Mouse (Mus musculus) liver, adult 2 months (tissue): ENCODE data around the gene Meis1. TPM values are rescaled to one million over a fixed set of nuclear protein-coding genes. Genes with fewer than 3 reads are reported as not detected.

Experiments used
- DNase-seq: peaks from one replicate; pipeline ENCODE4 v3.0.0-alpha.2; 2011; ENCODE audit warnings: low read depth, low spot score; ENCODE audit errors: extremely low read depth
- H3K27ac ChIP-seq: fragments of 200-500 bp; replicated peaks from 2 replicates; pipeline ENCODE4 v1.5.1; 2012; ENCODE audit warnings: low read depth, mild to moderate bottlenecking, control low read depth, inconsistent platforms, low read length; ENCODE audit not compliant: insufficient read depth
- H3K27me3 ChIP-seq: fragments of 200-500 bp; 2 replicates; pipeline ENCODE4 v1.6.1; 2012; ENCODE audit warnings: mild to moderate bottlenecking, moderate library complexity, low read length, inconsistent platforms; ENCODE audit not compliant: control insufficient read depth, insufficient read depth
- H3K36me3 ChIP-seq: fragments of 200-500 bp; 2 replicates; pipeline ENCODE4 v1.6.1; 2012; ENCODE audit warnings: low read length, inconsistent platforms; ENCODE audit not compliant: control insufficient read depth, insufficient read depth
- H3K4me1 ChIP-seq: fragments of 200-500 bp; 2 replicates; pipeline ENCODE4 v1.6.1; 2011; ENCODE audit warnings: low read length; ENCODE audit not compliant: control insufficient read depth, insufficient read depth
- H3K4me3 ChIP-seq: fragments of 200-500 bp; 2 replicates; pipeline ENCODE4 v1.5.1; 2011; ENCODE audit warnings: low read depth, mild to moderate bottlenecking, control low read depth, low read length, moderate library complexity; ENCODE audit not compliant: insufficient read depth
- H3K79me2 ChIP-seq: fragments of 200-500 bp; 2 replicates; pipeline ENCODE4 v1.6.1; 2012; ENCODE audit warnings: inconsistent platforms, mild to moderate bottlenecking, low read length, moderate library complexity; ENCODE audit not compliant: control insufficient read depth, insufficient read depth
- H3K9ac ChIP-seq: fragments of 200-500 bp; 2 replicates; pipeline ENCODE4 v1.6.1; 2012; ENCODE audit warnings: low read depth, mild to moderate bottlenecking, control low read depth, inconsistent platforms, low read length
- CTCF ChIP-seq: fragments of 200-500 bp; IDR thresholded peaks from 2 replicates; pipeline ENCODE4 v1.5.1; 2011; ENCODE audit warnings: low read depth, low read length, control low read depth
- POLR2A ChIP-seq: fragments of 200-500 bp; IDR thresholded peaks from 2 replicates; pipeline ENCODE4 v1.6.1; 2011; ENCODE audit warnings: low read length, control low read depth; ENCODE audit not compliant: insufficient read depth; ENCODE audit errors: extremely low read depth
- WGBS: fragments of 180-500 bp; shearing (Covaris S2); methylation state at CpG from one replicate; pipeline ENCODE4 v1.1.7; 2018; 5-methylcytosine and 5-hydroxymethylcytosine counted together
- polyA plus RNA-seq: library from polyadenylated mRNA; depleted of rRNA; stranded (reverse); fragments of >200 nt; gene quantifications from 2 replicates; pipeline ENCODE4 v1.2.3, GENCODE M21; 2012
- total RNA-seq: library from RNA; depleted of rRNA; stranded (reverse); fragments of >200 nt; gene quantifications from 2 replicates; pipeline ENCODE4 v1.2.3, GENCODE M21; 2014

The Meis1 gene
- total and polyA plus RNA-seq, 2 experiments: 2.5 to 6.1 TPM

DNA sequence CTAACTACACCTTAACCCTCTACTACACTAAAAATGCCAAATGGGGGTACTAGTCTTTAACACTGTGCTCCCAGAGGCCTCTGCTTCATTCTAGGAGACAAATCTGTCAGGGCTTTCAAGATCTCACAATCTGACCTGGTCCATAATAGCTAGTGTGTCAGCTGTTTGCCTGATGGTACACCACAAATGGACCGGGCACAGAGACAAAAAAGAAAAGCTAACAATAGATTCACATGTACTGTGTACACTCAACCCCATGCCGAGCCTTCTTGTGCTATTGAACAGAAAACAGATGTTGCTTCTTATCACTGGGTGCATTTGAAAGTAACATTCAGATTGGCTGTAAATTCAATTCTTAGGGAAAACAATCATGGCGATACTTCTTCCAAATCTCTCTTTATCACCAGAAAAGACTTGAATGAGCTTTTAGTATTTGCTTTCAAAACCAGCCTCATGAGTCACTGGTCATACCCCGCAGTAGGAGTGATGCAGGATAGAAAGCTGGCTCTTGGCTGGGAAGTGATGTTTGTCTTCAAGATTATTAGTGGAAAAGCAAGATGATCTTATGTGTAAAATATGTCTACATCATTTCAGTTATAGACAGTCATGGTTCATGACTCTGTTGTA is 30.0 kb downstream of the Meis1 start:
- TF ChIP-seq CTCF: no peak
- no peak for TF ChIP-seq POLR2A
- Histone ChIP-seq H3K79me2 (peaks cover 3% of the 10 kb centered on the region; the same call in 1 of the 2 replicates), H3K27ac (no peak overlapping the region), H3K4me1 (no peaks in the 10 kb centered on the region), H3K27me3 (no peaks in the 10 kb centered on the region), H3K4me3 (no peak overlapping the region), H3K36me3 (peaks cover 20% of the 10 kb centered on the region), H3K9ac (no peak overlapping the region)
- WGBS: 83% methylated on average over 4 of the region's 4 CpGs
- no peak for DNase-seq

GRCm38 (mm10) chr11:18983813-18984212 is 35.0 kb downstream of the Meis1 start:
- Histone ChIP-seq H3K79me2 (peaks cover 3% of the 10 kb centered on the region; the same call in 1 of the 2 replicates), H3K36me3 (peaks cover 15% of the 10 kb centered on the region), H3K27ac (no peak overlapping the region), H3K4me1 (no peaks in the 10 kb centered on the region; the same call in 1 of the 2 replicates), H3K27me3 (no peaks in the 10 kb centered on the region), H3K9ac (no peak overlapping the region), H3K4me3 (no peak overlapping the region)
- DNase-seq: no peak
- 91% methylated on average over 2 of the region's 2 CpGs for WGBS
- TF ChIP-seq POLR2A: no peak
- TF ChIP-seq CTCF: no peak

GRCm38 (mm10) chr11:18983294-18983693 is 35.5 kb downstream of the Meis1 start:
- H3K27ac ChIP-seq: no peak overlapping the region
- no peaks in the 10 kb centered on the region for H3K27me3 ChIP-seq
- peaks cover under 1% of the 10 kb centered on the region; the same call in 1 of the 2 replicates for H3K4me1 ChIP-seq
- WGBS: 94% methylated on average over 7 of the region's 7 CpGs
- DNase-seq: no peak
- TF ChIP-seq POLR2A: no peak
- no peak for TF ChIP-seq CTCF
- H3K4me3 ChIP-seq: no peak overlapping the region
- H3K9ac ChIP-seq: no peak overlapping the region
- H3K79me2 ChIP-seq: peaks cover 3% of the 10 kb centered on the region; the same call in 1 of the 2 replicates
- H3K36me3 ChIP-seq: peaks cover 15% of the 10 kb centered on the region

- Histone ChIP-seq H3K27ac (no peak overlapping the region), H3K4me3 (no peak overlapping the region), H3K9ac (no peak overlapping the region), H3K4me1 (peaks cover 4% of the 10 kb centered on the region; the same call in 1 of the 2 replicates), H3K79me2 (peaks cover 3% of the 10 kb centered on the region; the same call in 1 of the 2 replicates), H3K27me3 (no peaks in the 10 kb centered on the region), H3K36me3 (peaks cover 9% of the 10 kb centered on the region)
- 60% methylated on average over 3 of the region's 3 CpGs for WGBS
- DNase-seq: no peak
- no peak for TF ChIP-seq POLR2A
- TF ChIP-seq CTCF: no peak
These were observed 36.5 kb downstream of the Meis1 start for GRCm38 (mm10) chr11:18982331-18982730.

DNA sequence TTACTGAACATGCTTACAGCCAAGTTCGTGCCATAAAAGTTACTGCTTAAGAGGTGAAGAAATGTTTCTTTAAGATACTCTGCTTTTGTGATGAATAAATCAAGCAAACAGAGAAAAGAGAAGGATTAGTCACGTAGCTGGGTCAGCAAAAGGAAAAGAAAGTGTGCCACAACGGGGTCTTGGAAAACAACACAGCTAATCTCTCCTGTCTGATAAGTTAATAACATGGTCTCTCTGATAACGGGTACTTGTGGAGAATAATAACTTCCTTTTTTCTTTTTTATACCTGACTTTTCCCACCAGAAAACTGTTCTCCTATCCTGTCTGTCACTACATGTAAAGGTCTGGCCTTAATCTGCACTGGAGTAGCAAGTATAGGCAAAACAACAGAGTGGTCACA is 37.4 kb downstream of the Meis1 start:
- TF ChIP-seq CTCF: no peak
- no peak for TF ChIP-seq POLR2A
- DNase-seq: no peak
- Histone ChIP-seq H3K36me3 (peaks cover 4% of the 10 kb centered on the region; the same call in 1 of the 2 replicates), H3K27ac (no peak overlapping the region), H3K9ac (no peak overlapping the region), H3K27me3 (no peaks in the 10 kb centered on the region), H3K79me2 (peaks cover 3% of the 10 kb centered on the region; the same call in 1 of the 2 replicates), H3K4me1 (peaks cover 4% of the 10 kb centered on the region; the same call in 1 of the 2 replicates), H3K4me3 (no peak overlapping the region)
- WGBS: 71% methylated on average over 4 of the region's 4 CpGs

- Histone ChIP-seq H3K4me3 (no peak overlapping the region), H3K4me1 (peaks cover 4% of the 10 kb centered on the region; the same call in 1 of the 2 replicates), H3K9ac (no peak overlapping the region), H3K36me3 (no peaks in the 10 kb centered on the region; the same call in 1 of the 2 replicates), H3K27ac (no peak overlapping the region), H3K27me3 (no peaks in the 10 kb centered on the region), H3K79me2 (no peaks in the 10 kb centered on the region; the same call in 1 of the 2 replicates)
- no peak for DNase-seq
- TF ChIP-seq CTCF (no peak), POLR2A (no peak)
- WGBS: 28% methylated on average over 5 of the region's 5 CpGs
These were observed 38.2 kb downstream of the Meis1 start for GRCm38 (mm10) chr11:18980615-18981014.
